Mouse (Mus musculus) bone marrow, adult 2 months (tissue): ENCODE data around the gene Arid1b. TPM values are rescaled to one million over a fixed set of nuclear protein-coding genes. Genes with fewer than 3 reads are reported as not detected.

Experiments used
- H3K27ac ChIP-seq: fragments of 200-500 bp; 2 replicates; pipeline ENCODE4 v1.5.1; 2012; ENCODE audit warnings: low read depth, mild to moderate bottlenecking, control low read depth, inconsistent platforms, low read length; ENCODE audit not compliant: control insufficient read depth, poor library complexity, insufficient read depth
- H3K4me1 ChIP-seq: fragments of 200-500 bp; 2 replicates; pipeline ENCODE4 v1.6.1; 2011; ENCODE audit warnings: low read length; ENCODE audit not compliant: control insufficient read depth, insufficient read depth
- H3K4me3 ChIP-seq: fragments of 200-500 bp; replicated peaks from 2 replicates; pipeline ENCODE3; 2011; ENCODE audit warnings: mild to moderate bottlenecking, low read depth, low read length, control low read depth; ENCODE audit not compliant: control insufficient read depth
- CTCF ChIP-seq: fragments of 200-500 bp; IDR thresholded peaks from 2 replicates; pipeline ENCODE4 v1.5.1; 2011; ENCODE audit warnings: low read length, control low read depth; ENCODE audit not compliant: control insufficient read depth, insufficient read depth
- POLR2A ChIP-seq: fragments of 200-500 bp; IDR thresholded peaks from 2 replicates; pipeline ENCODE4 v1.6.1; 2011; ENCODE audit warnings: low read depth, mild to moderate bottlenecking, control low read depth, low read length, borderline replicate concordance; ENCODE audit not compliant: control insufficient read depth
- WGBS: fragments of 180-500 bp; shearing (Covaris S2); methylation state at CpG from one replicate; pipeline ENCODE4 v1.1.7; 2018; 5-methylcytosine and 5-hydroxymethylcytosine counted together
- polyA plus RNA-seq: library from polyadenylated mRNA; stranded (reverse); fragments of >200 nt; gene quantifications from 2 replicates; pipeline ENCODE4 v1.2.4, GENCODE M21; 2011; ENCODE audit warnings: low replicate concordance; ENCODE audit not compliant: missing spikeins, insufficient read depth, insufficient read length

The Arid1b gene
- polyA plus RNA-seq, 1 experiment, result 12.5 TPM

- under 1% methylated on average over 20 of the region's 20 CpGs for WGBS
- Histone ChIP-seq H3K4me1 (peaks cover 4% of the 10 kb centered on the region), H3K4me3 (peak overlapping the region; percentile 93), H3K27ac (peak overlapping the region; percentile 99)
- TF ChIP-seq POLR2A (no peak), CTCF (no peak)
Measured at GRCm38 (mm10) chr17:4996814-4997549, 2.9 kb downstream of the Arid1b start.

GRCm38 (mm10) chr17:4997968-4998367 is 3.8 kb downstream of the Arid1b start:
- no peak overlapping the region for H3K27ac ChIP-seq
- WGBS, result 15% methylated on average over 3 of the region's 3 CpGs
- TF ChIP-seq POLR2A, result no peak
- TF ChIP-seq CTCF, result no peak
- peaks cover 4% of the 10 kb centered on the region for H3K4me1 ChIP-seq
- no peak overlapping the region for H3K4me3 ChIP-seq

GRCm38 (mm10) chr17:4999256-4999655 is 5.1 kb downstream of the Arid1b start:
- Histone ChIP-seq H3K4me1 (peaks cover 7% of the 10 kb centered on the region), H3K27ac (no peak overlapping the region), H3K4me3 (no peak overlapping the region)
- TF ChIP-seq CTCF (no peak), POLR2A (no peak)
- WGBS, result 15% methylated on average over 1 of the region's 1 CpGs

GRCm38 (mm10) chr17:5000001-5000400 is 5.9 kb downstream of the Arid1b start:
- TF ChIP-seq POLR2A (no peak), CTCF (no peak)
- Histone ChIP-seq H3K27ac (no peak overlapping the region), H3K4me3 (no peak overlapping the region), H3K4me1 (peaks cover 10% of the 10 kb centered on the region)
- WGBS, result 44% methylated on average over 10 of the region's 10 CpGs

- peak overlapping the region; percentile 10 for H3K4me3 ChIP-seq
- no peak overlapping the region for H3K27ac ChIP-seq
- H3K4me1 ChIP-seq, result peaks cover 14% of the 10 kb centered on the region
- TF ChIP-seq POLR2A (no peak), CTCF (no peak)
- 72% methylated on average over 7 of the region's 7 CpGs for WGBS
Measured at GRCm38 (mm10) chr17:5000871-5001270, 6.7 kb downstream of the Arid1b start.

GRCm38 (mm10) chr17:5001531-5002131 is 7.5 kb downstream of the Arid1b start:
- Histone ChIP-seq H3K4me3 (no peak overlapping the region), H3K4me1 (peaks cover 14% of the 10 kb centered on the region), H3K27ac (no peak overlapping the region)
- 46% methylated on average over 9 of the region's 9 CpGs for WGBS
- TF ChIP-seq POLR2A (no peak), CTCF (no peak)

- Histone ChIP-seq H3K4me3 (no peak overlapping the region), H3K27ac (no peak overlapping the region), H3K4me1 (peaks cover 14% of the 10 kb centered on the region)
- 63% methylated on average over 10 of the region's 10 CpGs for WGBS
- no peak for TF ChIP-seq POLR2A
- no peak for TF ChIP-seq CTCF
Measured at GRCm38 (mm10) chr17:5002937-5003508, 8.9 kb downstream of the Arid1b start.

- H3K4me1 ChIP-seq, result peaks cover 18% of the 10 kb centered on the region
- 63% methylated on average over 8 of the region's 8 CpGs for WGBS
Measured at GRCm38 (mm10) chr17:5004266-5004665, 10.1 kb downstream of the Arid1b start.

GRCm38 (mm10) chr17:5004706-5005105 is 10.6 kb downstream of the Arid1b start:
- Histone ChIP-seq H3K4me3 (no peak overlapping the region), H3K4me1 (peaks cover 21% of the 10 kb centered on the region), H3K27ac (no peak overlapping the region)
- TF ChIP-seq POLR2A, result no peak
- TF ChIP-seq CTCF, result no peak
- 19% methylated on average over 5 of the region's 5 CpGs for WGBS

More at GRCm38 (mm10) chr17:5004266-5004665, 10.1 kb downstream of the Arid1b start:
- TF ChIP-seq CTCF, result no peak
- TF ChIP-seq POLR2A, result no peak
- Histone ChIP-seq H3K4me3 (no peak overlapping the region), H3K27ac (no peak overlapping the region)
